Comparison of ENCODE assay signal across 9 mouse cellular contexts in the genomic region with DNA sequence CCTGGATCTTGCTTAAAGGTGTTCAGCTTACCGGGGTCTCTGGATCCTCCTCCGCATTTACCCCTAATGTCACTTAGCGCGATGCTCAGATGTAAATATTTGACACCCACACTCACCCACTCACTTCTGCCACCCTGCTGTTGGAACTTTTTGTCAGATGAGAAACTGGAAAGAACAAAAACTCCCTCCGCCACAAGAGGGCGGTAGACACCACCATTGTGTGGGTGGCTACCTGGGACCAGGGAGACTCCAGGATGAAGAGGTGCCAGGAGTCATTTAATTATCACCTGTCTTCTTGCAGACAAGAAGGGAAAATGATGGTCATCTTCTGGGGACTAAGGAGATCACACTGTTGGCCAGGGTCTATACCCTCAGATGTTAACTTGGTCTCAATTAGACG. TPM values are rescaled to one million over a fixed set of nuclear protein-coding genes. Genes with fewer than 3 reads are reported as not detected.
A peak's percentile ranks its signal among the peaks of the same experiment; 100 is the strongest.
DNase-seq lines count a peak whose midpoint lies in the region; ATAC-seq and TF ChIP-seq lines count a peak whose summit lies in the region.
"Had no signal": no experiment of that assay in that cellular context is flagged by ENCODE, and none has a peak within 500 bp of the region (broad histone marks: within the 10 kb centered on the region; RNA-seq: fewer than 3 reads in every experiment).

No protein-coding gene starts in this region.

- 22% methylated on average over 7 of the region's 7 CpGs for WGBS in forebrain, embryonic 10.5 days
- WGBS in forebrain, embryonic 13.5 days: 20% methylated on average over 7 of the region's 7 CpGs
- WGBS in lung, postnatal 0 days: 15% methylated on average over 7 of the region's 7 CpGs

- no peaks in the 10 kb centered on the region for H3K9me3 ChIP-seq in forebrain, embryonic 10.5 days
- no peaks in the 10 kb centered on the region for H3K9me3 ChIP-seq in forebrain, embryonic 13.5 days (replicated peaks)
- no peaks in the 10 kb centered on the region for H3K9me3 ChIP-seq in lung, postnatal 0 days (ENCODE audit: low read length)
- H3K9me3 ChIP-seq: stomach, embryonic 15.5 days had no signal

- H3K9ac ChIP-seq in forebrain, embryonic 13.5 days: no peak overlapping the region
- no peak overlapping the region for H3K9ac ChIP-seq in lung, postnatal 0 days (replicated peaks; ENCODE audit: low read depth)
- H3K9ac ChIP-seq: stomach, embryonic 15.5 days had no signal

- ATAC-seq in forebrain, embryonic 13.5 days: no peak
- ATAC-seq in lung, postnatal 0 days: no peak

- no peak overlapping the region for H3K27ac ChIP-seq in forebrain, embryonic 10.5 days
- no peak overlapping the region for H3K27ac ChIP-seq in forebrain, embryonic 13.5 days
- no peak overlapping the region for H3K27ac ChIP-seq in lung, postnatal 0 days (ENCODE audit: low read length)
- H3K27ac ChIP-seq: stomach, embryonic 15.5 days had no signal

- peak; percentile 82 for TF ChIP-seq CTCF in lung, postnatal 0 days (IDR thresholded peaks at IDR 0.05)

- no peaks in the 10 kb centered on the region for H3K36me3 ChIP-seq in forebrain, embryonic 10.5 days (replicated peaks)
- no peaks in the 10 kb centered on the region for H3K36me3 ChIP-seq in forebrain, embryonic 13.5 days (ENCODE audit: poor library complexity, severe bottlenecking)
- no peaks in the 10 kb centered on the region for H3K36me3 ChIP-seq in lung, postnatal 0 days (ENCODE audit: insufficient read depth, low read length)
- H3K36me3 ChIP-seq: stomach, embryonic 15.5 days had no signal

- peak; percentile 44 for DNase-seq in forebrain, embryonic 10.5 days (ENCODE audit: extremely low spot score, low spot score)
- DNase-seq in 3T3-L1 (ENCODE audit: low read depth, low spot score): peak; percentile 83
- peak; percentile 18 for DNase-seq in adrenal gland, adult 8-10 months
- peak; percentile 73 for DNase-seq in embryo, embryonic 11 days
- peak; percentile 81 for DNase-seq in layer of hippocampus, adult 11-12 months (ENCODE audit: low spot score)
- peak; percentile 58 for DNase-seq in lung, postnatal 0 days (ENCODE audit: low spot score)
- DNase-seq in spleen, postnatal 4 days (ENCODE audit: low spot score in 2 of 2): peak; percentile 42 to 76

- no peaks in the 10 kb centered on the region for H3K27me3 ChIP-seq in forebrain, embryonic 10.5 days (ENCODE audit: poor library complexity, severe bottlenecking)
- H3K27me3 ChIP-seq in forebrain, embryonic 13.5 days: no peaks in the 10 kb centered on the region
- H3K27me3 ChIP-seq in lung, postnatal 0 days (replicated peaks; ENCODE audit: insufficient read depth, low read length): no peaks in the 10 kb centered on the region
- H3K27me3 ChIP-seq: stomach, embryonic 15.5 days had no signal

- H3K4me2 ChIP-seq in forebrain, embryonic 13.5 days: no peak overlapping the region
- no peak overlapping the region for H3K4me2 ChIP-seq in lung, postnatal 0 days (replicated peaks; ENCODE audit: low read depth, low read length)
- H3K4me2 ChIP-seq: stomach, embryonic 15.5 days had no signal

- H3K4me3 ChIP-seq in forebrain, embryonic 10.5 days: no peak overlapping the region
- H3K4me3 ChIP-seq in forebrain, embryonic 13.5 days: no peak overlapping the region
- H3K4me3 ChIP-seq in lung, postnatal 0 days (ENCODE audit: low read depth, low read length): no peak overlapping the region
- H3K4me3 ChIP-seq: stomach, embryonic 15.5 days had no signal

- TF ChIP-seq EP300 in lung, postnatal 0 days (IDR thresholded peaks at IDR 0.05): no peak

- H3K4me1 ChIP-seq in forebrain, embryonic 10.5 days: peaks cover 5% of the 10 kb centered on the region
- H3K4me1 ChIP-seq in forebrain, embryonic 13.5 days: peaks cover 5% of the 10 kb centered on the region; the same call in 1 of the 2 replicates
- no peaks in the 10 kb centered on the region for H3K4me1 ChIP-seq in lung, postnatal 0 days (ENCODE audit: insufficient read depth, low read depth, low read length)

RNA-seq across cellular contexts. Expression of a gene that starts 30.3 kb away (rescaled TPM):
- not detected in 2 replicates for polyA plus RNA-seq in forebrain, embryonic 10.5 days (2016; fragmentation: Nextera tagmentation; extraction: Ambion mirVana)
- polyA plus RNA-seq in forebrain, embryonic 13.5 days (2015; fragmentation: Nextera tagmentation; extraction: Ambion mirVana): not detected in 2 replicates
- total RNA-seq in adrenal gland, adult 8-10 months (2022): not detected
- not detected in 2 replicates for polyA plus RNA-seq in lung, postnatal 0 days (2015; fragmentation: Nextera tagmentation; extraction: Ambion mirVana)
- polyA plus RNA-seq: stomach, embryonic 15.5 days had no signal

RNA-seq across cellular contexts. Expression of a gene that starts 52.2 kb away (rescaled TPM):
- 0.32 and 0.49 TPM in 2 replicates for polyA plus RNA-seq in forebrain, embryonic 10.5 days (2016; fragmentation: Nextera tagmentation; extraction: Ambion mirVana)
- polyA plus RNA-seq in forebrain, embryonic 13.5 days (2015; fragmentation: Nextera tagmentation; extraction: Ambion mirVana): 0.13 and 0.16 TPM in 2 replicates
- under 1 TPM in 3 of 4 experiments, not detected in 1; 0.27 to 0.43 (median 0.28) TPM for total RNA-seq in adrenal gland, adult 8-10 months (2022)
- polyA plus RNA-seq in lung, postnatal 0 days (2015; fragmentation: Nextera tagmentation; extraction: Ambion mirVana): 1.1 and 4.4 TPM in 2 replicates

RNA-seq across cellular contexts. Expression of a gene that starts 52.3 kb away (rescaled TPM):
- 497 and 502 TPM in 2 replicates for polyA plus RNA-seq in forebrain, embryonic 10.5 days (2016; fragmentation: Nextera tagmentation; extraction: Ambion mirVana)
- polyA plus RNA-seq in forebrain, embryonic 13.5 days (2015; fragmentation: Nextera tagmentation; extraction: Ambion mirVana): 414 and 420 TPM in 2 replicates
- total RNA-seq in adrenal gland, adult 8-10 months (2022): 100 to 1,000 TPM; 239 to 338 (median 269) TPM
- 229 and 241 TPM in 2 replicates for polyA plus RNA-seq in lung, postnatal 0 days (2015; fragmentation: Nextera tagmentation; extraction: Ambion mirVana)

Comparison
In these comparisons a context has a peak if more than half of its experiments do, and no peak if none do; other contexts are left out.
1. DNase-seq: peak in every context shown above with its lines; median percentile 83 in 3T3-L1; 81 in layer of hippocampus, adult 11-12 months; 73 in embryo, embryonic 11 days; 59 in spleen, postnatal 4 days; 58 in lung, postnatal 0 days; 44 in forebrain, embryonic 10.5 days; 18 in adrenal gland, adult 8-10 months.